Mouse (Mus musculus): ENCODE data around the gene Kctd8. TPM values are rescaled to one million over a fixed set of nuclear protein-coding genes. Genes with fewer than 3 reads are reported as not detected.
"Not testable (repeated sequence)": the region's sequence is repeated elsewhere in the genome, so short reads cannot be mapped to it uniquely, and the experiment has no call there.

Kctd8 gene
- polyA plus RNA-seq, 1 experiment from 2014 or later, result 37.0 TPM

DNA sequence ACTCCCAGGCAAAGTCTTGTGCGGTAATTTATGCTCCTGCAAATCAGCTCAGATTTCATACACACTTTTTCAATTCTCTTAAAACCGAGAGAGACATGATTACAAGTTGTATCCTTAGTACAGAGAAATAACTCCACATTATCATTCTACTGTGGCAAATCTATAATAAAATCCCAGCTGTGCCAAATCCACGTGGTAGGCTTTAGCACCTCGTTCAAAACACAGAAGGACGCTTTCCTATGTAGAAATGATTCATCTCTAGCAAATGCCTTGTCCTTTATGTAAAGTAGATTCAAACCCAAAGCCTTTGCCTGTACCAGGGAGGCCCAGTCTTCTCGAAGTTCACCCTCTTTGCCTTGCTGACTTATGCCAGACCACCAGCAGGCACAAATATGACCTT is 57.1 kb downstream of the Kctd8 start:
- H3K9me3 ChIP-seq (replicated peaks), result no peaks in the 10 kb centered on the region
- H3K27ac ChIP-seq (replicated peaks), result no peak overlapping the region
- H3K27me3 ChIP-seq (replicated peaks), result no peaks in the 10 kb centered on the region
- no peaks in the 10 kb centered on the region for H3K36me3 ChIP-seq
- no peak overlapping the region for H3K4me2 ChIP-seq
- H3K4me3 ChIP-seq (replicated peaks), result no peak overlapping the region
- WGBS, result 76% methylated on average over 6 of the region's 6 CpGs
- ATAC-seq (ENCODE audit: low FRiP score), result no peak
- no peaks in the 10 kb centered on the region for H3K4me1 ChIP-seq
- no peak overlapping the region for H3K9ac ChIP-seq (replicated peaks)

DNA sequence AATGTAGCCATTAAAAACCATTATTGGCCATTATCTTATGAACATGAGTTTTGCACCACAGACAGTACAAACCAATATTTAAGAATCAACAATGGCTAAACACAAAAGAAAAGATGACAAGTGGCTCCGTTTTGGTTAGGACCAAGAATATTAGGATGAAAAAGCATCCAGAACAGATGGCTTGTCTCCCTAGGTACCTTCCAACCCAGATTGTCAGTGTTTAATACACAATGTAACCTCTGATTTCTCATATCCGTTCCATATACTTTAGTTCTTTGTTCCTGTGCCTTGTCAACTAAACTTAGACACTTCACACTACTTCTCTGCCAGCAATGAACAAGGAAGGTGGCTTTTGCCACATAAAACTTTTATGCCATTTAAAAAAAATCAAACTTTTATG is 89.1 kb downstream of the Kctd8 start:
- Histone ChIP-seq H3K4me2 (no peak overlapping the region), H3K4me3 (replicated peaks) (no peak overlapping the region), H3K4me1 (no peaks in the 10 kb centered on the region), H3K9me3 (replicated peaks) (no peaks in the 10 kb centered on the region), H3K27ac (replicated peaks) (no peak overlapping the region), H3K36me3 (no peaks in the 10 kb centered on the region), H3K9ac (replicated peaks) (no peak overlapping the region), H3K27me3 (replicated peaks) (no peaks in the 10 kb centered on the region)
- no peak for ATAC-seq (ENCODE audit: low FRiP score)
- 84% methylated on average over 2 of the region's 2 CpGs for WGBS

GRCm38 (mm10) chr5:69241931-69242330 is 99.5 kb downstream of the Kctd8 start:
- Histone ChIP-seq H3K4me3 (replicated peaks) (no peak overlapping the region), H3K27me3 (replicated peaks) (no peaks in the 10 kb centered on the region), H3K4me1 (no peaks in the 10 kb centered on the region), H3K4me2 (no peak overlapping the region), H3K9ac (replicated peaks) (no peak overlapping the region), H3K27ac (replicated peaks) (no peak overlapping the region), H3K36me3 (no peaks in the 10 kb centered on the region), H3K9me3 (replicated peaks) (no peaks in the 10 kb centered on the region)
- WGBS, result 78% methylated on average over 1 of the region's 1 CpGs
- no peak for ATAC-seq (ENCODE audit: low FRiP score)

GRCm38 (mm10) chr5:69233560-69233959 is 107.9 kb downstream of the Kctd8 start:
- Histone ChIP-seq H3K9ac (replicated peaks) (no peak overlapping the region), H3K36me3 (no peaks in the 10 kb centered on the region), H3K9me3 (replicated peaks) (no peaks in the 10 kb centered on the region), H3K4me3 (replicated peaks) (no peak overlapping the region), H3K4me1 (no peaks in the 10 kb centered on the region), H3K27ac (replicated peaks) (no peak overlapping the region), H3K27me3 (replicated peaks) (no peaks in the 10 kb centered on the region), H3K4me2 (no peak overlapping the region)
- WGBS, result 45% methylated on average over 4 of the region's 4 CpGs
- ATAC-seq (ENCODE audit: low FRiP score), result no peak; the same call in 1 of the 2 replicates

DNA sequence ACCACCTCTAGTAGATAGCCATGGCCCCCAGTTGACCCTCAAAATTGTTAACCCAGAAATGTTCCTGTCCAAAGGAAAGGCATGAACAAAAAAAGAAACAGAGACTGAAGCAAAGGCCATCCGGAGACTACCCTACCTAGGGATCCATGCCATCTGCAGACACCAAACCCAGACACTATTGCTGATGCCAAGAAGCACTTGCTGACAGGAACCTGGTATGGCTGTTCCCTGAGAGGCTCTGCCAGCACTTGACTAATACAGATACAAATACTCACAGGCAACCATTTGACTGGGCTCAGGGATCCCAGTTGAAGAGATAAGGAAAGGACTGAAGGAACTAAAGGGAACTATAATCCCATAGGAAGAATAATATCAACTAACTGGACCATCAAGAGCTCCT is 109.8 kb downstream of the Kctd8 start:
- H3K9ac ChIP-seq (replicated peaks); H3K27me3 ChIP-seq (replicated peaks); H3K4me3 ChIP-seq (replicated peaks); H3K9me3 ChIP-seq (replicated peaks); H3K4me2 ChIP-seq; H3K4me1 ChIP-seq; ATAC-seq (ENCODE audit: low FRiP score); H3K27ac ChIP-seq (replicated peaks); H3K36me3 ChIP-seq: not testable (repeated sequence)
- 91% methylated on average over 1 of the region's 1 CpGs for WGBS

DNA sequence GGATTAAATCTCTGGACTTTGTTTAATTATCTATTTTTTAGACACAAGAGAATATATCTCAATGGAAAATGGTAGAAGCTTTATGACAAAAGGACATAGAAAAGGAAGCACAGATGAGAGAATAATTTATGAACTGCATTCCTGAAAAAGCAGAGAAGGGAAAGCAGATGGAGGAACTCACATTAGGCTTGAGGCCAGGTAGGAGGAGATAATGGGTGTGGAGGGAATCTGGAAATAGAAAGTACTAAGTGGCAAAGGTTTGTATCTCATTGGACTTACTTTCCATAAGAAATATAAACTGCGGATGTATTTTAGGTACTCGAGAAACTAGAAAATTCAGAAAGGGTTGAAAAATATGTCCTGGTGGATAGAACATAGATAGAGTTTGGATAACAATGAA is 114.3 kb downstream of the Kctd8 start:
- H3K4me3 ChIP-seq (replicated peaks), result no peak overlapping the region
- no peak for ATAC-seq (ENCODE audit: low FRiP score)
- no peak overlapping the region for H3K4me2 ChIP-seq
- H3K9me3 ChIP-seq (replicated peaks), result no peaks in the 10 kb centered on the region
- no peak overlapping the region for H3K9ac ChIP-seq (replicated peaks)
- H3K27me3 ChIP-seq (replicated peaks), result no peaks in the 10 kb centered on the region
- 83% methylated on average over 2 of the region's 2 CpGs for WGBS
- no peaks in the 10 kb centered on the region for H3K36me3 ChIP-seq
- no peak overlapping the region for H3K27ac ChIP-seq (replicated peaks)
- H3K4me1 ChIP-seq, result no peaks in the 10 kb centered on the region

GRCm38 (mm10) chr5:69222608-69223007 is 118.9 kb downstream of the Kctd8 start:
- 86% methylated on average over 1 of the region's 1 CpGs for WGBS
- H3K4me2 ChIP-seq, result no peak overlapping the region
- H3K27me3 ChIP-seq (replicated peaks), result no peaks in the 10 kb centered on the region
- no peaks in the 10 kb centered on the region for H3K36me3 ChIP-seq
- H3K9ac ChIP-seq (replicated peaks), result no peak overlapping the region
- H3K9me3 ChIP-seq (replicated peaks), result no peaks in the 10 kb centered on the region
- H3K4me1 ChIP-seq, result no peaks in the 10 kb centered on the region
- H3K27ac ChIP-seq (replicated peaks), result no peak overlapping the region
- ATAC-seq (ENCODE audit: low FRiP score), result no peak
- no peak overlapping the region for H3K4me3 ChIP-seq (replicated peaks)

DNA sequence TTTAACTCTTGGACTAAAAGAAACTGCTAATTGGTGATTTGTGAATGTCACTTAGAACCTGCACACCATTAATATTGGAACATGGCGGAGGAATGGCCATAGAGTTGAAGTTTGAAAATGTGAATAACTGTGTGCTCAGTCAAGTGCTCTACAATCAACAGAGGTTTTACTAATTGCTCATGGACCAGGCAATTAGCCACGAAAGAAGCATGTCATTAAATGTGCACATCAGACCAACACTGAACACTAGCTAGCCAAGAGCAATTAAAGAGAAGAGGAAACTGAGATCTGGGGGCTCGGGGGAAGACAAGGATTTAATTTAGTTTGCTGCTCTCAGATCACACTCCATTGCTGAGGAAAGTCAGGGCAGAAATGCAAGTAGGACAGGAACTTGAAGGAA is 126.3 kb downstream of the Kctd8 start:
- Histone ChIP-seq H3K4me1 (no peaks in the 10 kb centered on the region), H3K9me3 (replicated peaks) (no peaks in the 10 kb centered on the region), H3K4me2 (no peak overlapping the region), H3K27ac (replicated peaks) (no peak overlapping the region), H3K36me3 (no peaks in the 10 kb centered on the region), H3K4me3 (replicated peaks) (no peak overlapping the region), H3K27me3 (replicated peaks) (no peaks in the 10 kb centered on the region), H3K9ac (replicated peaks) (no peak overlapping the region)
- no peak for ATAC-seq (ENCODE audit: low FRiP score)
- 67% methylated on average over 3 of the region's 3 CpGs for WGBS

- Histone ChIP-seq H3K4me2 (no peak overlapping the region), H3K4me3 (replicated peaks) (no peak overlapping the region), H3K27ac (replicated peaks) (no peak overlapping the region), H3K36me3 (no peaks in the 10 kb centered on the region), H3K27me3 (replicated peaks) (no peaks in the 10 kb centered on the region), H3K4me1 (no peaks in the 10 kb centered on the region), H3K9ac (replicated peaks) (no peak overlapping the region), H3K9me3 (replicated peaks) (no peaks in the 10 kb centered on the region)
- ATAC-seq (ENCODE audit: low FRiP score), result no peak
Measured at GRCm38 (mm10) chr5:69209401-69209800, 132.1 kb downstream of the Kctd8 start.

- no peak overlapping the region for H3K4me3 ChIP-seq (replicated peaks)
Measured at GRCm38 (mm10) chr5:69207713-69208112, 133.8 kb downstream of the Kctd8 start.

GRCm38 (mm10) chr5:69159897-69160509 is 181.5 kb downstream of the Kctd8 start:
- WGBS, result 64% methylated on average over 4 of the region's 4 CpGs
- Histone ChIP-seq H3K27ac (replicated peaks) (no peak overlapping the region), H3K9me3 (replicated peaks) (no peaks in the 10 kb centered on the region), H3K4me1 (no peaks in the 10 kb centered on the region), H3K27me3 (replicated peaks) (no peaks in the 10 kb centered on the region), H3K9ac (replicated peaks) (no peak overlapping the region), H3K4me2 (no peak overlapping the region), H3K4me3 (replicated peaks) (no peak overlapping the region), H3K36me3 (no peaks in the 10 kb centered on the region)
- no peak for ATAC-seq (ENCODE audit: low FRiP score)

More at GRCm38 (mm10) chr5:69207713-69208112, 133.8 kb downstream of the Kctd8 start:
- H3K9ac ChIP-seq (replicated peaks), result no peak overlapping the region
- H3K4me1 ChIP-seq, result no peaks in the 10 kb centered on the region
- H3K36me3 ChIP-seq, result no peaks in the 10 kb centered on the region
- no peaks in the 10 kb centered on the region for H3K27me3 ChIP-seq (replicated peaks)
- ATAC-seq (ENCODE audit: low FRiP score), result no peak
- 74% methylated on average over 2 of the region's 2 CpGs for WGBS
- no peaks in the 10 kb centered on the region for H3K9me3 ChIP-seq (replicated peaks)
- H3K27ac ChIP-seq (replicated peaks), result no peak overlapping the region
- H3K4me2 ChIP-seq, result no peak overlapping the region

DNA sequence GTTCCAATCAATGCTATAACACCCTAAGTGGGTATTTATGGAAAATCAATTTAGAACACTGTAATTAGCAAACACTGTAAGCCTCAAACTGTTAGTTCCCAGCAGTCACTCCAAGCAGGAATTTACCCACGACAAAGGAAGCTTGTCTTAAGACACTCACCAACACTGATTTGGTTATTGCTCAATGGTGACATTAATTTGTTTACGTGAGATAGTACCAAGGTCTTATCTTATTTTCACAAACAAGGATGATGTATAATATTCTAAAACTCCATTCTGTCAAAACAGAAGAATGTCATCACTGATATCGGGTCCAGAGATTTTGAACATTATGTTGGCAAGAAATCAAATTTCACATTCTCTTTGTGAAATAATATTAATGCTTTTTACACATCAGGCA is 185.0 kb downstream of the Kctd8 start:
- H3K36me3 ChIP-seq, result no peaks in the 10 kb centered on the region
- H3K27ac ChIP-seq (replicated peaks), result no peak overlapping the region
- ATAC-seq (ENCODE audit: low FRiP score), result no peak
- no peaks in the 10 kb centered on the region for H3K9me3 ChIP-seq (replicated peaks)
- H3K4me1 ChIP-seq, result no peaks in the 10 kb centered on the region
- WGBS, result 69% methylated on average over 3 of the region's 3 CpGs
- H3K27me3 ChIP-seq (replicated peaks), result no peaks in the 10 kb centered on the region
- no peak overlapping the region for H3K9ac ChIP-seq (replicated peaks)
- H3K4me2 ChIP-seq, result no peak overlapping the region
- no peak overlapping the region for H3K4me3 ChIP-seq (replicated peaks)

GRCm38 (mm10) chr5:69145827-69146226 is 195.7 kb downstream of the Kctd8 start:
- no peaks in the 10 kb centered on the region for H3K4me1 ChIP-seq
- no peak overlapping the region for H3K4me2 ChIP-seq
- no peaks in the 10 kb centered on the region for H3K36me3 ChIP-seq
- no peaks in the 10 kb centered on the region for H3K9me3 ChIP-seq (replicated peaks)
- H3K4me3 ChIP-seq (replicated peaks), result no peak overlapping the region
- ATAC-seq (ENCODE audit: low FRiP score), result no peak
- WGBS, result 83% methylated on average over 2 of the region's 2 CpGs
- H3K27ac ChIP-seq (replicated peaks), result no peak overlapping the region
- no peaks in the 10 kb centered on the region for H3K27me3 ChIP-seq (replicated peaks)
- no peak overlapping the region for H3K9ac ChIP-seq (replicated peaks)

Data from neural tube, embryonic 15.5 days (tissue).